Mouse (Mus musculus) cerebellum, adult 2 months (tissue): ENCODE measurements around the gene Tmcc2.

Experiments used
- CTCF ChIP-seq: fragments of 200-500 bp; IDR thresholded peaks from 2 replicates; pipeline ENCODE4 v1.5.1; 2011; ENCODE audit warnings: low read depth, mild to moderate bottlenecking, control low read depth, low read length, moderate library complexity, borderline replicate concordance; ENCODE audit not compliant: insufficient read depth
- POLR2A ChIP-seq: fragments of 200-500 bp; IDR thresholded peaks from 2 replicates; pipeline ENCODE4 v1.6.1; 2011; ENCODE audit warnings: low read length, control low read depth, borderline replicate concordance; ENCODE audit not compliant: insufficient read depth

- TF ChIP-seq CTCF = no peak
- TF ChIP-seq POLR2A = no peak
These were observed 47.9 kb downstream of the Tmcc2 start for GRCm38 (mm10) chr1:132343191-132343590.
